Mouse (Mus musculus) brain, embryonic 14.5 days (tissue): ENCODE data around the gene Pfkfb2. TPM values are rescaled to one million over a fixed set of nuclear protein-coding genes. Genes with fewer than 3 reads are reported as not detected.

Source experiments
- DNase-seq: peaks from one replicate; pipeline ENCODE4 v3.0.0-alpha.2; 2011; ENCODE audit warnings: low read depth
- CTCF ChIP-seq: fragments of 200-500 bp; IDR thresholded peaks from 2 replicates; pipeline ENCODE4 v1.5.1; 2012; ENCODE audit warnings: inconsistent platforms, mild to moderate bottlenecking, moderate library complexity, borderline replicate concordance; ENCODE audit not compliant: insufficient read depth, insufficient read length; ENCODE audit errors: extremely low read depth
- POLR2A ChIP-seq: fragments of 200-500 bp; IDR thresholded peaks from 2 replicates; pipeline ENCODE4 v1.6.1; 2012; ENCODE audit warnings: mild to moderate bottlenecking, inconsistent platforms, borderline replicate concordance; ENCODE audit not compliant: poor library complexity, insufficient read depth, insufficient read length, severe bottlenecking; ENCODE audit errors: extremely low read depth
- polyA plus RNA-seq: library from polyadenylated mRNA; depleted of rRNA; stranded (reverse); fragments of >200 nt; gene quantifications from 2 replicates; pipeline ENCODE4 v1.2.3, GENCODE M21; 2012; rRNA removed

The Pfkfb2 gene
- 32.9 and 33.9 TPM in 2 replicates for polyA plus RNA-seq

DNA sequence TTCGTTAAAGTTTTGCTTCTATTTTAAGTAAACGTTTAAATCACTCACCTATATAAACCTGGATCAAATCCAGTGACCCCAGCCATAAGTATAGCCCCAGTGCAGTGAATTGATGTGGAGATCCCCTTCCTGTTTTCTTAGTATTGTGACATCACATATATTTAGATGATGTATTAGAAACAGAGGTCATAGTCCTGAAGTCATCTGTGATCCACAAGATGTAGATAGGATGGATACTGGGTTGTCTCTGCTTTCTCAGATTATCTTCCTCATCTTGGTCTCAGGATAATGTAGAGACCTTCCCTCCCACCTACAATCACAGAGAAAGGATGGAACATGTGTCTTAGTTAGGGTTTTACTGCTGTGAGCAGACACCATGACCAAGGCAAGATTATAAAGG is at the start of gene Pfkfb2:
Gene Pfkfb2, minus strand, starts transcription at position 101 of the 400 bp plus-strand sequence.
- no peak for TF ChIP-seq POLR2A
- DNase-seq = no peak

DNA sequence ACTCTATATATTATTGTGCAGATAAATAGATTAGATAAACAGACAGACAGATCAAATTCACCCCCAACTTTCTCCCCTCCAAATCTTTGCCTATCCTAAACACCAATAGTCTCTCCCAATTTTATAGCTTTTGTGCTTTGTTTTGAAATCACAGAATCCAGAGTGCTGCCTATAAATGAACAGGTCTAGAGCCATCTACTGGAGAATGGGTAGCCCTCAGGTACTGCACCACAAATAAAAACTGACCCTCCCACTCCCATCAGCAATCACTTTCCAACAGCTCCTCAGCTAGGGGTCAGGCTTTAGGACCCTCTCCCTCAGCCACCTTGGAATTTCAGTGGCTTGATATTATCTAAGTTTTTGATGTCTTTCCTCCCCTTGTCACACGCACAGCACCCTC is 47.6 kb upstream of the Pfkfb2 start:
- DNase-seq = no peak
- TF ChIP-seq POLR2A = no peak
- no peak for TF ChIP-seq CTCF

DNA sequence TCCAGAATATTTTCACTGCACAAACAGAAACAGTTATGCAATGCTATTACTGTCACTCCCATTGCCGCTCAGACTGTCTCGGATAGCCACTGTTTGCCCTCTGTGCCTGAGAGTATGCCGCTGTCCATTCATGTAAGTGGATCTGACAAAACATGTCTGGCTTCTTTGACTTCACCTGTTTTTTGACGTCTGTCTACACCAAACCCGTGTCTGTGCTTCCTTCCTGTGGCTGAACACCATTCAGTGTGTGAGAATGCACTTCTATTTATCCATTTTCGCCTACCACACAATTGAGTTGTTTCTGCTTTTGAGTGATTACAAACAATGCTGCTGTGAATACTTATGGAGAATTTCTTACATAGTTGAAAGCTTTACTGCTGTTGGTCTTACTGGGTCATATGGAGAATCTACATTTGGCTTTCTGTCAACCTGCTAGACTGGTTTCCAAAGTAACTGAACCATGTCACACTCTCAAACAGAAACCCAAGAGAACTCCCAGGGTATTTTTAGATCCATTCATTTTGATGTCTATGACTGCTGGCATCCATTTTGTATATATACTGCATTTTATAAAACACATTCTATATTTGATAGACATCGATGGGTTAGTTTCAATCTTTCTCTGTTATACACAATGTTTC is 46.8 kb upstream of the Pfkfb2 start:
- TF ChIP-seq CTCF = no peak
- no peak for TF ChIP-seq POLR2A
- DNase-seq = no peak

DNA sequence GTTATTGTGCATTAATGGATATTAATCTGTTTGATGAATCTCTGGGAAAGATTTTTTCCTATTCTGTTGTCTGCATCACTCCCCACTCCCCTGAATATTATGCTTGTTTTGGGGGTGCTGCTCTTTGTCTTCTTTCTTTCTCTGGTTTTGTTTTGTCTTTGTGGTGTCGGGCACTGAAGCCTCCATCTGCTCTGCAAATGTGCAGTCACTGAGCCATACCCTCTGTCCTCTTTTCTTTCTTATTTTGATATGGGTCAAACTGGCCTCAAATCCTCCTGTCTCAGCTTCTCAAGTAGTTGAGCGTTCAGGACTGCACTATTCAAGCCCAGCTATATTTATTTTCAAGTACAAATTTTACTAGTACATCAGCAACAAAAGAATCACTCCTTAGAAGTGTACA is 46.2 kb upstream of the Pfkfb2 start:
- DNase-seq = no peak
- TF ChIP-seq CTCF = no peak
- no peak for TF ChIP-seq POLR2A

DNA sequence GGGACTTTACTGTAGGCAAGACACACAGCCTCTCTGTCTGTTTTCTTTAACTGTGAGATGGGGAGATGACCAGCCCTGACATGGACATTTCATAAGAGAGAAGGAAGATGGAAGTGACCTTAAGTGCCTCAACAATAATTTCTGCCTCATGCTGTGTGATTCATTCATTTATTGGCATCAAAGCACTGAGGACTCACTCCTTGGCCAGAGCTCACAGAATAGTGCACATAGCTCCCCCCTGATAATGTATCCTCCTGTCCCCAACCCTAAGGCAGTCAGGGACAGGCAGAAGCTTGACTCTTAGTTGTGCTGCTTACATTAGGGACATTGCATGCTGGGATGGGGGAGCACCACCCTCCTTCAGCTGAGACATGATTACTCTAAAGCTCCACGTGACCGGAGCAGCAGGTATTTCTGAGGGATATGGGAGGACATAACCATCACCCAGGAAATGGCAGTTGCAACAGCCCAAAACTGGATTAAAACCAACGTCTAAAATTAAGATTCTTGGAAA is 42.0 kb upstream of the Pfkfb2 start:
- DNase-seq = no peak
- TF ChIP-seq POLR2A (no peak), CTCF (no peak)

DNA sequence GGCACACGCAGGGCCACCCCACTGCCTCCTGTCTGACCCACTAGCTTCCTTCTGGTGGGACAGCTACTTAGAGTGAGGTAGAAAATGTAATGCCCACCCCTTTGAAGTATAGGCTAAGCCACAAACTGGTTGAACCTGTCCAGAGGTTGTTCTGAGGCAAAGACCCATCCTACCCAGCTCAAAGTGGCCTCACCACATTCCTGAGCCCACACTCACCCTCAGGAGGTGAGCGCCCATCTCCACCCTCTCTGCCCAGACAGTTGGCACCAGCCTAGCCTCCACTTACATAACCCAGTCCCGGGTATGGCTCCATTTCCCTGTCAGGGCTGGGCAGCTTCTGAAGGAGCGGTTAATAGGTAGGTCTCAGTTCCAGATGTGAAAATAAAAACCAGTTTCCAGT is 41.4 kb upstream of the Pfkfb2 start:
- TF ChIP-seq CTCF = no peak
- no peak for TF ChIP-seq POLR2A
- DNase-seq = no peak

DNA sequence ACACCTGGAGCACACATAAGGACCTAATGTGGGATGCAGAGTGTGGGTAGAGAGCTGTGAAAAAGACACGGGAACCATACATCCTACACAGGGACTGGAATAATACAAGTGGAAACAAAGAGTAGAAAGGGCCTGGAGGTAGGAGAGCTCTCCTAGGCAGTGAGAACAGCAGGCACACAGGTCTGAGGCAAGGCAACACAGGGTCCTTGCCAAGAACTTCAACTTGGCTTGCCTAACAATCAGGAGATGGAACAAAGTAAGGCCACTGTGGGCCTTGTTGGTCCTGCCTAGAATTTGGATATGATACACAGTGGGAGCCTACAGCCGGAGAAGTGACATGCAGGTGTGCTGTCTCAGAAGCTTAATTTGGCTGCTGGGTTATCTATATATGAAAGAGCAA is 40.9 kb upstream of the Pfkfb2 start:
- TF ChIP-seq POLR2A (no peak), CTCF (no peak)
- no peak for DNase-seq

DNA sequence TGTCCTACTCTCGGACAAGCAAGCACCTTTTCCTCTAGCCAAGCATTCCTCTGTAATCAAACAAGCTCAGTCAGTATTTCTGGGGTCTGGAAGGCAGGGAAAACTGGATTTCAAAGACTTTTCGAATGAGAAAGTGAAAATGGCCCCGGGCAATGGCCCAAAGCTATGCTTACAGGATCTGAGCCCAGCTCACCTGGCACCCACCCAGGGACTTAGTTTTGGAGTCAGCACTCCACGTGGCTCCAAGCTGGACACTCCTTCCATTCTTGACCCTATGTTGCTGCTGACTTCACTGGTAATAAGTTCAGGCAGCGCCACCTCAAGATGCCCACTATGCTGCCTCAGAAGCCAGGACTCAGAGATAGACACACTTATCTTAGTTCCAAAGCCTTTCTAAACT is 38.0 kb upstream of the Pfkfb2 start:
- TF ChIP-seq CTCF (no peak), POLR2A (no peak)
- no peak for DNase-seq

DNA sequence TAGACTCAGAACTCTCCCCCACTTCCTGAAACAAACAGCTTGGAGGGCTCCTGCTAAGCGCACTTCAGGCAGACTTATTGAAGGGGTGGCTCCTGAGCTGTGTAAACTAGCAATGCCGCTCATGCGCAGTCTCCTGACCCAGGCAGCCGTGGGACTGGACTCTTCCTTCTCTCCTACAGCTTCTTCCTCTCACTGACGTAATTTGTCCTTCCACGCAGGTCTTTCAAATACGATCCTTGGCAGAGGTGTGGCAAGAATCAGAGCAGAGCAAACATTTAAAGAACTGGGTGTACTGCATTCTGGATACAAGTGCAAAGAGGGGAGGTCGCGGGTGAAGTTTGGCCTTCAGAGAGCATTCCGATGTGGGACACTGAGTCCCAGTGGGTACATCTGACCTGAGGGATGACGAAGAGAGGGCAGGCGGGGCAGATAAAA is 35.0 kb upstream of the Pfkfb2 start:
- TF ChIP-seq POLR2A (no peak), CTCF (no peak)
- no peak for DNase-seq

DNA sequence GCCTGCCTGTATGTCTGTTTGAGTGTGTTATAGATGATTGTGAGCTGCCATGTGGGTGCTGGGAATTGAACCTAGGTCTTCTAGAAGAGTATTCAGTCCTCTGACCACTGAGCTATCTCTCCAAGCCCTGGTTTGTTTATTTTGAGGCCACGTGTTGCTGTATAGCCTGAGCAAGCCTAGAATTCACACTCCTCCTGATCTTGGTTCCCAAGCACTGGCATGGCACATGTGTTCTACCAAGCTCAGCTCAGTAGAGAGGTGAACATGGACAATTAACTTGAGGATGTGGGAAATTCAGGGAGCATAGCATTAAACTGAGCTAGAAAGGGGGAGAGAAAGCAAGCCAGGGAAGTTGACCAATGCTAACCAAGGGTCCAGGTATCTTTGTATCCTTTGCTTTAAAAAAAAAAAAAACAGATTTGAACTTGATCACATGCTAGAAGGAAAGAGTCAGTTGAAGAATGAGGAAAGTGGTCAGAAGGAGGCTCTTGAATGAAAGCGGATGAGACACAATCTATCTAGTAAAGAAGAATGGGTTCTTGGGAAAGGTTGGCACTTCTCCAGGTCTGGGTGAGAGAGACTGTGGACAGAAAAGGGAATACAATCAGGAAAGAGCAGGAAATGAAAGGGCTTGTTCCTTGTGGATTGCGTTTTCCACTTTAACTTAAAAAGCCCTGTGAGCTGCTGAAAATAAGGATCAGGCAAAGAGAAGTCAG is 33.1 kb upstream of the Pfkfb2 start:
- DNase-seq = no peak
- TF ChIP-seq POLR2A (no peak), CTCF (no peak)

DNA sequence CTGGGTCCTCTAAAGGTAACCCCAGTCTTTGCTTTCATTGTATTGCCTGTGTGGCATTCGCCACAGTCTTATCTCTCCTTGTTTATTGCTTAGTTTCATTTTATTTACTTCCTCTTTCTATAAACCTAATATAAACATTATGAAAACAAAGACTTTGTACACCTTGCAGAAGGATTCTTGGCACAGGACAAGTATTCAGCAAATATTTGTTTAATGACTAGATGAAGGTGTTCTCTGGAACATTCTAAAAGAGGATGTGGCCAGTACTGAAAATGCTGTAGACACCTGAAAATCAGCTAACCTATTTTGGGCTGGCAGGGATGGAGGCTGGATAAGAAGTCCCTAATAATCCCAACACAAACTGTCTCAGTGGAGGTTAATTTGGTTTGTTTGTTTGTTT is 32.5 kb upstream of the Pfkfb2 start:
- TF ChIP-seq POLR2A (no peak), CTCF (no peak)
- no peak for DNase-seq

DNA sequence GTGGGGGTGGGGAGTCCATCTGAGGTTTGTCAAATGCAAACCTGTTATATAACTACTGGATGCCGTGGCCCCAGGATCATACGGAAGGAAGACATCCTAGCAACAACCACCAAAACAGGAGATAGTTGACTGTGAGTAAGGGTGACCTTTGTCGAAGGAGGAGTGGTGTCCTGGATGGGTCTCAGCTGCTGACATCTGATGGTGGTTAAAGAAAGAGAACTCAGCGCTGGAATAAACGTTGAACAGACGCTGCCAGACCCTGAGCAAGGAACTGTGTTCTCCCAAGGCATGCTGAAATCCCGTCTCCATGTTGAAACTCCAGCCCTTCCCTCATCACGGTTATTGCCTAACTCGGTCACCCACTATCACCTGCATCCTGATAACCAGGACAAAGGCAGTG is 30.6 kb upstream of the Pfkfb2 start:
- no peak for TF ChIP-seq CTCF
- TF ChIP-seq POLR2A = no peak
- DNase-seq = no peak
